Mouse (Mus musculus) cerebellum, adult 2 months (tissue): Measurements from ENCODE around the gene Gm5737.

Experiments
- CTCF ChIP-seq: fragments of 200-500 bp; IDR thresholded peaks from 2 replicates; pipeline ENCODE4 v1.5.1; 2011; ENCODE audit warnings: low read depth, mild to moderate bottlenecking, control low read depth, low read length, moderate library complexity, borderline replicate concordance; ENCODE audit not compliant: insufficient read depth
- POLR2A ChIP-seq: fragments of 200-500 bp; IDR thresholded peaks from 2 replicates; pipeline ENCODE4 v1.6.1; 2011; ENCODE audit warnings: low read length, control low read depth, borderline replicate concordance; ENCODE audit not compliant: insufficient read depth

GRCm38 (mm10) chr7:120803268-120803667, 8.9 kb upstream of the Gm5737 start:
- TF ChIP-seq CTCF (no peak), POLR2A (no peak)
